Mouse (Mus musculus): ENCODE measurements at regions not wholly inside any gene's neighbourhood (a gene's known extent, or its start where the extent isn't known, plus 50 kb on each side); places are given as distances from the start of the nearest gene placed in this dataset.

- Histone ChIP-seq H3K9ac (replicated peaks; ENCODE audit: low read depth) (no peak overlapping the region), H3K9me3 (ENCODE audit: low read length) (no peaks in the 10 kb centered on the region), H3K27me3 (replicated peaks; ENCODE audit: insufficient read depth, low read length) (no peaks in the 10 kb centered on the region), H3K36me3 (ENCODE audit: insufficient read depth, low read length) (no peaks in the 10 kb centered on the region), H3K4me1 (ENCODE audit: insufficient read depth, low read depth, low read length) (no peaks in the 10 kb centered on the region; the same call in 1 of the 2 replicates), H3K27ac (ENCODE audit: low read length) (no peak overlapping the region), H3K4me2 (replicated peaks; ENCODE audit: low read depth, low read length) (no peak overlapping the region), H3K4me3 (ENCODE audit: low read depth, low read length) (no peak overlapping the region)
- ATAC-seq (no peak), DNase-seq (ENCODE audit: low spot score) (peak; percentile 39)
- TF ChIP-seq EP300 (IDR thresholded peaks at IDR 0.05) (no peak), CTCF (IDR thresholded peaks at IDR 0.05) (peak; percentile 75)
- 28% methylated on average over 5 of the region's 5 CpGs for WGBS
Observed at GRCm38 (mm10) chr15:37133916-37134315, 126.3 kb upstream of the Zfp706 start.

GRCm38 (mm10) chr15:37127681-37128080 lies 120.1 kb upstream of the Zfp706 start:
- H3K4me3 ChIP-seq (ENCODE audit: low read depth, low read length): no peak overlapping the region
- DNase-seq (ENCODE audit: low spot score) (no peak), ATAC-seq (no peak)
- H3K4me2 ChIP-seq (replicated peaks; ENCODE audit: low read depth, low read length): no peak overlapping the region
- no peaks in the 10 kb centered on the region for H3K27me3 ChIP-seq (replicated peaks; ENCODE audit: insufficient read depth, low read length)
- H3K4me1 ChIP-seq (ENCODE audit: insufficient read depth, low read depth, low read length): no peaks in the 10 kb centered on the region
- WGBS: 72% methylated on average over 7 of the region's 7 CpGs
- H3K27ac ChIP-seq (ENCODE audit: low read length): no peak overlapping the region
- no peaks in the 10 kb centered on the region for H3K36me3 ChIP-seq (ENCODE audit: insufficient read depth, low read length)
- no peaks in the 10 kb centered on the region for H3K9me3 ChIP-seq (ENCODE audit: low read length)
- no peak overlapping the region for H3K9ac ChIP-seq (replicated peaks; ENCODE audit: low read depth)
- no peak for TF ChIP-seq CTCF (IDR thresholded peaks at IDR 0.05)
- no peak for TF ChIP-seq EP300 (IDR thresholded peaks at IDR 0.05)

GRCm38 (mm10) chr15:37127170-37127569 lies 119.6 kb upstream of the Zfp706 start:
- no peak overlapping the region for H3K4me3 ChIP-seq (ENCODE audit: low read depth, low read length)
- no peaks in the 10 kb centered on the region for H3K36me3 ChIP-seq (ENCODE audit: insufficient read depth, low read length)
- H3K27ac ChIP-seq (ENCODE audit: low read length): no peak overlapping the region
- WGBS: 88% methylated on average over 4 of the region's 4 CpGs
- no peaks in the 10 kb centered on the region for H3K27me3 ChIP-seq (replicated peaks; ENCODE audit: insufficient read depth, low read length)
- no peaks in the 10 kb centered on the region for H3K4me1 ChIP-seq (ENCODE audit: insufficient read depth, low read depth, low read length)
- no peak overlapping the region for H3K4me2 ChIP-seq (replicated peaks; ENCODE audit: low read depth, low read length)
- no peak overlapping the region for H3K9ac ChIP-seq (replicated peaks; ENCODE audit: low read depth)
- no peaks in the 10 kb centered on the region for H3K9me3 ChIP-seq (ENCODE audit: low read length)
- TF ChIP-seq EP300 (IDR thresholded peaks at IDR 0.05): no peak
- no peak for TF ChIP-seq CTCF (IDR thresholded peaks at IDR 0.05)
- DNase-seq (ENCODE audit: low spot score): no peak
- ATAC-seq: no peak

- Histone ChIP-seq H3K27ac (ENCODE audit: low read length) (no peak overlapping the region), H3K4me3 (ENCODE audit: low read depth, low read length) (no peak overlapping the region), H3K9ac (replicated peaks; ENCODE audit: low read depth) (no peak overlapping the region), H3K36me3 (ENCODE audit: insufficient read depth, low read length) (no peaks in the 10 kb centered on the region), H3K27me3 (replicated peaks; ENCODE audit: insufficient read depth, low read length) (no peaks in the 10 kb centered on the region), H3K4me2 (replicated peaks; ENCODE audit: low read depth, low read length) (no peak overlapping the region), H3K9me3 (ENCODE audit: low read length) (no peaks in the 10 kb centered on the region), H3K4me1 (ENCODE audit: insufficient read depth, low read depth, low read length) (no peaks in the 10 kb centered on the region)
- DNase-seq (ENCODE audit: low spot score) (no peak), ATAC-seq (no peak)
- no peak for TF ChIP-seq EP300 (IDR thresholded peaks at IDR 0.05)
- no peak for TF ChIP-seq CTCF (IDR thresholded peaks at IDR 0.05)
- 64% methylated on average over 4 of the region's 4 CpGs for WGBS
Observed at GRCm38 (mm10) chr15:37125823-37126222, 118.2 kb upstream of the Zfp706 start.

- TF ChIP-seq CTCF (IDR thresholded peaks at IDR 0.05) (no peak), EP300 (IDR thresholded peaks at IDR 0.05) (no peak)
- DNase-seq (ENCODE audit: low spot score) (no peak), ATAC-seq (no peak)
- Histone ChIP-seq H3K9ac (replicated peaks; ENCODE audit: low read depth) (no peak overlapping the region), H3K27ac (ENCODE audit: low read length) (no peak overlapping the region), H3K9me3 (ENCODE audit: low read length) (no peaks in the 10 kb centered on the region), H3K27me3 (replicated peaks; ENCODE audit: insufficient read depth, low read length) (no peaks in the 10 kb centered on the region), H3K36me3 (ENCODE audit: insufficient read depth, low read length) (no peaks in the 10 kb centered on the region), H3K4me2 (replicated peaks; ENCODE audit: low read depth, low read length) (no peak overlapping the region), H3K4me3 (ENCODE audit: low read depth, low read length) (no peak overlapping the region), H3K4me1 (ENCODE audit: insufficient read depth, low read depth, low read length) (no peaks in the 10 kb centered on the region)
- 82% methylated on average over 2 of the region's 2 CpGs for WGBS
Observed at GRCm38 (mm10) chr15:37124951-37125350, 117.4 kb upstream of the Zfp706 start.

- no peak for DNase-seq (ENCODE audit: low spot score)
- Histone ChIP-seq H3K4me3 (ENCODE audit: low read depth, low read length) (no peak overlapping the region), H3K9me3 (ENCODE audit: low read length) (no peaks in the 10 kb centered on the region), H3K9ac (replicated peaks; ENCODE audit: low read depth) (no peak overlapping the region), H3K36me3 (ENCODE audit: insufficient read depth, low read length) (no peaks in the 10 kb centered on the region), H3K27me3 (replicated peaks; ENCODE audit: insufficient read depth, low read length) (no peaks in the 10 kb centered on the region), H3K4me1 (ENCODE audit: insufficient read depth, low read depth, low read length) (no peaks in the 10 kb centered on the region), H3K4me2 (replicated peaks; ENCODE audit: low read depth, low read length) (no peak overlapping the region), H3K27ac (ENCODE audit: low read length) (no peak overlapping the region)
- no peak for TF ChIP-seq CTCF (IDR thresholded peaks at IDR 0.05)
- TF ChIP-seq EP300 (IDR thresholded peaks at IDR 0.05): no peak
- 79% methylated on average over 7 of the region's 7 CpGs for WGBS
- no peak for ATAC-seq
Observed at GRCm38 (mm10) chr15:37124299-37124698, 116.7 kb upstream of the Zfp706 start.

- 12% methylated on average over 6 of the region's 6 CpGs for WGBS
- Histone ChIP-seq H3K4me2 (replicated peaks; ENCODE audit: low read depth, low read length) (no peak overlapping the region), H3K9ac (replicated peaks; ENCODE audit: low read depth) (no peak overlapping the region), H3K4me3 (ENCODE audit: low read depth, low read length) (no peak overlapping the region), H3K4me1 (ENCODE audit: insufficient read depth, low read depth, low read length) (no peaks in the 10 kb centered on the region), H3K27me3 (replicated peaks; ENCODE audit: insufficient read depth, low read length) (no peaks in the 10 kb centered on the region), H3K9me3 (ENCODE audit: low read length) (no peaks in the 10 kb centered on the region), H3K27ac (ENCODE audit: low read length) (no peak overlapping the region), H3K36me3 (ENCODE audit: insufficient read depth, low read length) (no peaks in the 10 kb centered on the region)
- DNase-seq (ENCODE audit: low spot score): peak; percentile 91
- TF ChIP-seq EP300 (IDR thresholded peaks at IDR 0.05) (peak; percentile 80), CTCF (IDR thresholded peaks at IDR 0.05) (peak; percentile 99)
- ATAC-seq: peak; percentile 93
Observed at GRCm38 (mm10) chr15:37120381-37120780, 112.8 kb upstream of the Zfp706 start.

Measured in lung, postnatal 0 days (tissue).